Mouse (Mus musculus): ENCODE results near the gene S100a5.

GRCm38 (mm10) chr3:90612728-90613291 lies 4.5 kb downstream of the S100a5 start, which contains the start of gene S100a6:
- TF ChIP-seq CTCF (IDR thresholded peaks at IDR 0.05; ENCODE audit: insufficient read depth, low read length) (peak; percentile 91), POLR2A (IDR thresholded peaks at IDR 0.05; ENCODE audit: borderline replicate concordance, extremely low read depth, low read depth, low read length) (peak; percentile 86; the same call in 1 of the 2 replicates)
